Mouse (Mus musculus): ENCODE measurements at regions not wholly inside any gene's neighbourhood (a gene's known extent, or its start where the extent isn't known, plus 50 kb on each side); places are given as distances from the start of the nearest gene placed in this dataset.

DNA sequence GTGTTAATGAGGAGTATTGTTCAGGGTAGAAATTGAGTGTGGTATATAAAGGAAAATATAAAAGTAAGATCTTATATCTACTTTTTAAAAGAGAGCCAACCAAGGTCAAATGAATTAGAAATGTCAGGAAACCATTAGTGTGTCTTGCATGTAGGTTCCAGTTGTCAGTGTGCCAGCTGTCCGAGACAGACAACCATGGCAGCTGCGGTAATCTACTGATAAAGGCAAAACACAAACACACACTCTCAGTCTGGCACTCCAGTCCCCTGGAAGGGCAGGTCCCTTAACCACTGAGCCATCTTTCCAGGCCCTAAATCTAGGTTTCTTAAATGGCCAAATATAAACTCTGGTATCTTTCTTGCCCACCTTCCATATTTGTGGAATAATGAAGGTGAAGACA lies 294.6 kb downstream of the Slc30a10 start:
- TF ChIP-seq CTCF (IDR thresholded peaks at IDR 0.05; ENCODE audit: control insufficient read depth, insufficient read depth, insufficient replicate concordance, low read depth, low read length) (no peak), POLR2A (IDR thresholded peaks at IDR 0.05; ENCODE audit: control insufficient read depth, low read depth, low read length) (no peak)

All from testis, adult 2 months (tissue).